In genomic region chr2:6070925-6071324, GRCm38 (mm10) we compare ENCODE assay signal across 22 mouse cellular contexts. TPM values are rescaled to one million over a fixed set of nuclear protein-coding genes. Genes with fewer than 3 reads are reported as not detected.
A peak's percentile ranks its signal among the peaks of the same experiment; 100 is the strongest.
DNase-seq lines count a peak whose midpoint lies in the region; ATAC-seq and TF ChIP-seq lines count a peak whose summit lies in the region.
"Had no signal": no experiment of that assay in that cellular context is flagged by ENCODE, and none has a peak within 500 bp of the region (broad histone marks: within the 10 kb centered on the region; RNA-seq: fewer than 3 reads in every experiment).

No protein-coding gene starts in this region.

- 48% methylated on average over 11 of the region's 11 CpGs for WGBS in intestine, embryonic 15.5 days

- TF ChIP-seq RAD21 in MEL (IDR thresholded peaks at IDR 0.05; ENCODE audit: low read depth, low read length): no peak

- H3K4me2 ChIP-seq in intestine, embryonic 15.5 days (replicated peaks): no peak overlapping the region
- H3K4me2 ChIP-seq: heart, embryonic 13.5 days; hindbrain, embryonic 14.5 days; limb, embryonic 15.5 days; liver, embryonic 15.5 days; midbrain, embryonic 12.5 days; neural tube, embryonic 12.5 days had no signal

- no peaks in the 10 kb centered on the region; a peak in 2 of 4 replicates for H3K27me3 ChIP-seq in MEL (ENCODE audit: control insufficient read depth in 1 of 2, insufficient read depth in 2 of 2, low read length in 2 of 2)
- H3K27me3 ChIP-seq in intestine, embryonic 15.5 days (replicated peaks): no peaks in the 10 kb centered on the region
- H3K27me3 ChIP-seq: heart, embryonic 13.5 days; limb, embryonic 15.5 days; midbrain, embryonic 12.5 days; neural tube, embryonic 12.5 days had no signal

- H3K36me3 ChIP-seq in MEL (ENCODE audit: control insufficient read depth in 1 of 2, insufficient read depth in 2 of 2, low read length in 2 of 2): no peaks in the 10 kb centered on the region
- H3K36me3 ChIP-seq in intestine, embryonic 15.5 days: no peaks in the 10 kb centered on the region
- H3K36me3 ChIP-seq: forebrain, embryonic 10.5 days; heart, embryonic 13.5 days; limb, embryonic 15.5 days; liver, embryonic 15.5 days; midbrain, embryonic 12.5 days; neural tube, embryonic 12.5 days had no signal

- peaks cover 0 to 5% of the 10 kb centered on the region in 2 experiments; a peak in 1 of 4 replicates for H3K4me1 ChIP-seq in MEL (ENCODE audit: control insufficient read depth in 1 of 2, insufficient read depth in 2 of 2, low read length in 2 of 2)
- H3K4me1 ChIP-seq in intestine, embryonic 15.5 days (replicated peaks): peaks cover 35% of the 10 kb centered on the region

- H3K9ac ChIP-seq in MEL (ENCODE audit: control insufficient read depth, low read depth, low read length, poor library complexity, severe bottlenecking): no peak overlapping the region
- H3K9ac ChIP-seq in intestine, embryonic 15.5 days: no peak overlapping the region
- H3K9ac ChIP-seq: forebrain, postnatal 0 days; heart, embryonic 13.5 days; hindbrain, embryonic 14.5 days; limb, embryonic 15.5 days; liver, embryonic 15.5 days; midbrain, embryonic 12.5 days; neural tube, embryonic 12.5 days had no signal

- H3K9me3 ChIP-seq in MEL (replicated peaks; ENCODE audit: insufficient read depth, low read length): no peaks in the 10 kb centered on the region
- no peaks in the 10 kb centered on the region for H3K9me3 ChIP-seq in intestine, embryonic 15.5 days
- H3K9me3 ChIP-seq: forebrain, embryonic 10.5 days; limb, embryonic 15.5 days; liver, embryonic 15.5 days; midbrain, embryonic 12.5 days; neural tube, embryonic 12.5 days had no signal

- no peak for ATAC-seq in intestine, embryonic 15.5 days
- ATAC-seq: forebrain, postnatal 0 days had no signal

- no peaks in the 10 kb centered on the region for H3K79me2 ChIP-seq in MEL (ENCODE audit: control insufficient read depth, insufficient read depth, low read length, poor library complexity)

- H3K4me3 ChIP-seq in MEL (ENCODE audit: control insufficient read depth in 1 of 2, insufficient read depth in 1 of 2, low read depth in 2 of 2, low read length in 2 of 2): no peak overlapping the region
- H3K4me3 ChIP-seq in intestine, embryonic 15.5 days (replicated peaks): no peak overlapping the region
- H3K4me3 ChIP-seq: forebrain, embryonic 10.5 days; heart, embryonic 13.5 days; limb, embryonic 15.5 days; liver, embryonic 15.5 days; midbrain, embryonic 12.5 days; neural tube, embryonic 12.5 days had no signal

- no peak for TF ChIP-seq POLR2A in MEL (IDR thresholded peaks at IDR 0.05; ENCODE audit: control insufficient read depth in 1 of 2, insufficient read depth in 1 of 2, low read depth in 1 of 2, low read length in 2 of 2, poor library complexity in 1 of 2)

- no peak for TF ChIP-seq EP300 in MEL (IDR thresholded peaks at IDR 0.05; ENCODE audit: low read depth in 1 of 2, low read length in 2 of 2)

- TF ChIP-seq CTCF in MEL (IDR thresholded peaks at IDR 0.05 in 2 of 3, conservative IDR thresholded peaks at IDR 0.05 in 1 of 3; ENCODE audit: control insufficient read depth in 1 of 3, insufficient read depth in 1 of 3, low read depth in 2 of 3, low read length in 3 of 3, poor library complexity in 1 of 3, severe bottlenecking in 1 of 3): no peak

- no peak overlapping the region for H3K27ac ChIP-seq in MEL (ENCODE audit: control insufficient read depth, low read depth, low read length)
- peak overlapping the region; percentile 77 for H3K27ac ChIP-seq in intestine, embryonic 15.5 days
- H3K27ac ChIP-seq: forebrain, embryonic 10.5 days; hindbrain, embryonic 14.5 days; limb, embryonic 15.5 days; midbrain, embryonic 12.5 days; neural tube, embryonic 12.5 days had no signal

- peak; percentile 3 for DNase-seq in ovary, postnatal 36 days (ENCODE audit: low spot score)
- no peak for DNase-seq in ovary, adult 18-20 months (ENCODE audit: low spot score)
- peak; percentile 18 for DNase-seq in MEL (ENCODE audit: low read depth, low spot score)
- peak; percentile 27 for DNase-seq in yolk sac, embryonic 10.5 days (ENCODE audit: low spot score)
- no peak for DNase-seq in urinary bladder, postnatal 14 days (ENCODE audit: low spot score)
- no peak for DNase-seq in cerebellum, postnatal 25 days
- DNase-seq: adrenal gland, postnatal 10 days; cerebellum, adult 9-10 months; forebrain, postnatal 0 days; heart, postnatal 36 days; kidney, adult 11 months; right cerebral cortex, postnatal 14 days; thymus, postnatal 36 days had no signal

TF ChIP-seq in MEL, 35 proteins besides CTCF, POLR2A, EP300 and RAD21:
- TF ChIP-seq TCF12 (IDR thresholded peaks at IDR 0.05; ENCODE audit: low read depth, low read length): no peak
- no peak for TF ChIP-seq MEF2A (IDR thresholded peaks at IDR 0.05; ENCODE audit: extremely low read depth, insufficient replicate concordance, low read depth, low read length, poor library complexity, severe bottlenecking)
- TF ChIP-seq ZKSCAN1 (IDR thresholded peaks at IDR 0.05; ENCODE audit: low read depth, low read length): no peak
- TF ChIP-seq JUND (IDR thresholded peaks at IDR 0.05; ENCODE audit: low read depth, low read length): no peak
- no peak for TF ChIP-seq GABPA (IDR thresholded peaks at IDR 0.05; ENCODE audit: low read depth, low read length)
- no peak for TF ChIP-seq RCOR1 (IDR thresholded peaks at IDR 0.05; ENCODE audit: low read depth, low read length)
- no peak for TF ChIP-seq USF2 (IDR thresholded peaks at IDR 0.05; ENCODE audit: borderline replicate concordance in 1 of 2, insufficient read depth in 1 of 2, low read depth in 1 of 2, low read length in 2 of 2)
- no peak for TF ChIP-seq SMC3 (IDR thresholded peaks at IDR 0.05; ENCODE audit: low read depth, low read length)
- TF ChIP-seq BHLHE40 (IDR thresholded peaks at IDR 0.05; ENCODE audit: borderline replicate concordance, low read depth, low read length): no peak
- TF ChIP-seq UBTF (IDR thresholded peaks at IDR 0.05; ENCODE audit: borderline replicate concordance, insufficient read depth, low read depth, low read length): no peak
- no peak for TF ChIP-seq ZNF384 (IDR thresholded peaks at IDR 0.05; ENCODE audit: low read depth, low read length)
- no peak for TF ChIP-seq ZMIZ1 (IDR thresholded peaks at IDR 0.05; ENCODE audit: low read depth, low read length)
- TF ChIP-seq TAL1 (IDR thresholded peaks at IDR 0.05; ENCODE audit: low read length): no peak
- TF ChIP-seq MYC (IDR thresholded peaks at IDR 0.05; ENCODE audit: low read depth, low read length): no peak

RNA-seq across cellular contexts. Expression of gene Proser2, which starts 59.1 kb away (rescaled TPM):
- not detected in 2 replicates for total RNA-seq in MEL (2012; rRNA removed)
- not detected for polyA plus RNA-seq in MEL (2012; ENCODE audit: insufficient read depth in 1 of 2, insufficient read length in 2 of 2, low read depth in 1 of 2, low replicate concordance in 2 of 2, missing spikeins in 1 of 2)
- 27.3 and 27.7 TPM in 2 replicates for polyA plus RNA-seq in intestine, embryonic 15.5 days (2015; fragmentation: Nextera tagmentation; extraction: Ambion mirVana)
- total RNA-seq: megakaryocyte progenitor cell, adult 5-6 weeks had no signal

Comparison
In these comparisons a context has a peak if more than half of its experiments do, and no peak if none do; other contexts are left out.
1. DNase-seq: peak in ovary, postnatal 36 days (single experiment), MEL (single experiment) and yolk sac, embryonic 10.5 days (single experiment); none in ovary, adult 18-20 months (single experiment), urinary bladder, postnatal 14 days (single experiment) and cerebellum, postnatal 25 days (0 of 2).
2. RNA of gene Proser2, which starts 59.1 kb away (polyA plus RNA-seq): 27.3 to 27.7 TPM in intestine, embryonic 15.5 days; not detected in MEL; every median in the first group is over 10 times any median in the second.